Mouse (Mus musculus): Measurements from ENCODE around the gene St3gal6. TPM values are rescaled to one million over a fixed set of nuclear protein-coding genes. Genes with fewer than 3 reads are reported as not detected.

The St3gal6 gene
- polyA plus RNA-seq, 1 experiment from 2014 or later: 19.6 TPM

DNA sequence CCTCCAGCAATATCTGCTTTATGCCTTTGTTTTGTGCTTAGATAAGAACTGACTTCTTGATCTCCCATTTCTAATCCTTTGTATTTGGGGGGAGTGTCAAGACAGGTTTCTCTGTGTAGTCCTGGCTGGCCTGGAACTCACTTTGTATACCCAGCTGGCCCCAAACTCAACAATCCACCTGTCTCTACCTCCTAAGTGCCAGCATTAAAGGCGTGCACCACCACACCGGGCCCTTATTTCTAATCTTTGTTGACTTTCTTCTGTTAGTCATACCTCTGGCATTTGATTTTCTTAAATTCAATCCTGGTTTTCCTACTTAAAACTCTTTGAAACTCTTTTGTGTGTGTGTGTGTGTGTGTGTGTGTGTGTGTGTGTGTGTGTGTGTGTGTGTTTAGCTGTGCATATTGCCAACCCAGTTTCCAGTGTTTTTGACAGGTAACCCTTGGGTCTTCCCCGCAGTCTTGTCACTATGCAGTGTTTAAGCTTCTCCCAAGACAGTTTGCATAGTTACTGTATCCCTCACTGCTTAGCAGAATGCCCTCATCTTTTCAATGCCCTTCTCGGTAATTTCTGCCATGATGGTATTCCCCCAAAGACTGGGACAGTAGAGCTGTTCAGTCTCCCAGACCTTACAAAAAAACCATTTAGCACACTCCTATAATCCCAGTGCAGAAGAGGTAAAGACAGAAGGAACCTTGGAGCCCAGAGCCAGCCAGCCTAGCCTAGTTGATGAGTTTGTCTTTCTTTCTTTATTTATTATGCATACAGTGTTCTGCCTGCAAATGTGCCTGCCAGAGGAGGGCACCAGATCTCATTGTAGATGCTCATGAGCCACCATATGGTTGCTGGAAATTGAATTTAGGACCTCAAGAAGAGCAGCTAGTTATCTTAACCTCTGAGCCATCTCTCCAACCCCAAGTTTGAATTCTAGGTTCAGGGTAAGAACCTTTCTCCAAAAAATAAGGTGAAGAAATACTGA lies 77.5 kb downstream of the St3gal6 start:
- H3K27ac ChIP-seq (ENCODE audit: low read length): no peak overlapping the region
- no peak for ATAC-seq (replicated peaks; ENCODE audit: extremely low read depth, insufficient read depth, low FRiP score)
- 87% methylated on average over 4 of the region's 4 CpGs for WGBS

GRCm38 (mm10) chr16:58444735-58445134 lies 79.3 kb downstream of the St3gal6 start:
- Histone ChIP-seq H3K4me3 (ENCODE audit: low read length) (no peak overlapping the region), H3K4me2 (ENCODE audit: low read depth, low read length) (no peak overlapping the region), H3K4me1 (ENCODE audit: control insufficient read depth, insufficient read depth, low read length) (no peaks in the 10 kb centered on the region), H3K27me3 (ENCODE audit: control insufficient read depth, insufficient read depth, low read length) (no peaks in the 10 kb centered on the region), H3K36me3 (ENCODE audit: control insufficient read depth, insufficient read depth) (peaks cover 2% of the 10 kb centered on the region; the same call in 1 of the 2 replicates), H3K9ac (ENCODE audit: low read length) (no peak overlapping the region), H3K27ac (ENCODE audit: low read length) (no peak overlapping the region), H3K9me3 (replicated peaks; ENCODE audit: control insufficient read depth, low read length) (no peaks in the 10 kb centered on the region)
- WGBS: 59% methylated on average over 6 of the region's 6 CpGs
- no peak for ATAC-seq (replicated peaks; ENCODE audit: extremely low read depth, insufficient read depth, low FRiP score)

More for the DNA sequence above, 77.5 kb downstream of the St3gal6 start:
- H3K9ac ChIP-seq (ENCODE audit: low read length): no peak overlapping the region
- H3K27me3 ChIP-seq (ENCODE audit: control insufficient read depth, insufficient read depth, low read length): no peaks in the 10 kb centered on the region
- H3K36me3 ChIP-seq (ENCODE audit: control insufficient read depth, insufficient read depth): peaks cover 14% of the 10 kb centered on the region
- H3K9me3 ChIP-seq (replicated peaks; ENCODE audit: control insufficient read depth, low read length): no peaks in the 10 kb centered on the region
- no peaks in the 10 kb centered on the region for H3K4me1 ChIP-seq (ENCODE audit: control insufficient read depth, insufficient read depth, low read length)
- H3K4me2 ChIP-seq (ENCODE audit: low read depth, low read length): no peak overlapping the region
- no peak overlapping the region for H3K4me3 ChIP-seq (ENCODE audit: low read length)

DNA sequence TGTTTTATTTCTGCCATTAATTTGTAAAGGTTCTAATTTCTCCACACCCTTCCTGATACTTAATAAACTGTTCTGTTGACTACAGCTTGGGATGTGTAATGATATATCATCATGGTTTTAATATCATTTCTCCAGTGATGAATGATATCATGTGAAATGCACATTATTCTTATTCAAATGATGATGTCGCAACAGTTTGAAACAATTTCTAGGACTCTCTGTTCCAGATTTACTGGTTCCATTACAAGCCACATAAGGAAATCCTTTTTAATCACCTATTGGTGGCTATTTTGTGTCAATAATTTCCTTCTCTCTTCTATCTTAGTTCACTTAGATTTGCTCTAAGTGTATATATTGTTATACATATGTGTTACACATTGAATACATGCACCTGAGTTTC lies 91.7 kb downstream of the St3gal6 start:
- Histone ChIP-seq H3K4me1 (ENCODE audit: control insufficient read depth, insufficient read depth, low read length) (peaks cover 10% of the 10 kb centered on the region), H3K4me2 (ENCODE audit: low read depth, low read length) (no peak overlapping the region), H3K9ac (ENCODE audit: low read length) (no peak overlapping the region), H3K27me3 (ENCODE audit: control insufficient read depth, insufficient read depth, low read length) (no peaks in the 10 kb centered on the region), H3K27ac (ENCODE audit: low read length) (no peak overlapping the region), H3K9me3 (replicated peaks; ENCODE audit: control insufficient read depth, low read length) (no peaks in the 10 kb centered on the region), H3K36me3 (ENCODE audit: control insufficient read depth, insufficient read depth) (peaks cover 22% of the 10 kb centered on the region; the same call in 1 of the 2 replicates), H3K4me3 (ENCODE audit: low read length) (no peak overlapping the region)
- 98% methylated on average over 1 of the region's 1 CpGs for WGBS
- ATAC-seq (replicated peaks; ENCODE audit: extremely low read depth, insufficient read depth, low FRiP score): no peak

GRCm38 (mm10) chr16:58430246-58430645 lies 93.8 kb downstream of the St3gal6 start:
- no peaks in the 10 kb centered on the region for H3K27me3 ChIP-seq (ENCODE audit: control insufficient read depth, insufficient read depth, low read length)
- 83% methylated on average over 7 of the region's 7 CpGs for WGBS
- no peak overlapping the region for H3K4me2 ChIP-seq (ENCODE audit: low read depth, low read length)
- no peak overlapping the region for H3K27ac ChIP-seq (ENCODE audit: low read length)
- peaks cover 13% of the 10 kb centered on the region; the same call in 1 of the 2 replicates for H3K36me3 ChIP-seq (ENCODE audit: control insufficient read depth, insufficient read depth)
- ATAC-seq (replicated peaks; ENCODE audit: extremely low read depth, insufficient read depth, low FRiP score): no peak
- peaks cover 10% of the 10 kb centered on the region for H3K4me1 ChIP-seq (ENCODE audit: control insufficient read depth, insufficient read depth, low read length)
- H3K9ac ChIP-seq (ENCODE audit: low read length): no peak overlapping the region
- H3K4me3 ChIP-seq (ENCODE audit: low read length): no peak overlapping the region
- no peaks in the 10 kb centered on the region for H3K9me3 ChIP-seq (replicated peaks; ENCODE audit: control insufficient read depth, low read length)

GRCm38 (mm10) chr16:58421696-58422354 lies 102.2 kb downstream of the St3gal6 start:
- H3K4me1 ChIP-seq (ENCODE audit: control insufficient read depth, insufficient read depth, low read length): peaks cover 32% of the 10 kb centered on the region
- H3K9me3 ChIP-seq (replicated peaks; ENCODE audit: control insufficient read depth, low read length): no peaks in the 10 kb centered on the region
- H3K27ac ChIP-seq (ENCODE audit: low read length): peak overlapping the region; percentile 51
- peak; percentile 87 for ATAC-seq (replicated peaks; ENCODE audit: extremely low read depth, insufficient read depth, low FRiP score)
- 21% methylated on average over 11 of the region's 11 CpGs for WGBS
- no peak overlapping the region for H3K9ac ChIP-seq (ENCODE audit: low read length)
- no peaks in the 10 kb centered on the region for H3K36me3 ChIP-seq (ENCODE audit: control insufficient read depth, insufficient read depth)
- no peaks in the 10 kb centered on the region for H3K27me3 ChIP-seq (ENCODE audit: control insufficient read depth, insufficient read depth, low read length)
- no peak overlapping the region for H3K4me3 ChIP-seq (ENCODE audit: low read length)
- peak overlapping the region; percentile 4; the same call in 1 of the 2 replicates for H3K4me2 ChIP-seq (ENCODE audit: low read depth, low read length)

Other genes with a start within 250 kb of the St3gal6 start
- 7.5 and 8.6 TPM in 2 replicates for gene Dcbld2, start 115.8 kb downstream of the St3gal6 start, polyA plus RNA-seq (2015; fragmentation: Nextera tagmentation; extraction: Ambion mirVana)
- gene Gm813, start 92.7 kb upstream of the St3gal6 start, polyA plus RNA-seq (2015; fragmentation: Nextera tagmentation; extraction: Ambion mirVana): not detected in 2 replicates
- not detected in 2 replicates for gene E330017A01Rik, start 114.5 kb upstream of the St3gal6 start, polyA plus RNA-seq (2015; fragmentation: Nextera tagmentation; extraction: Ambion mirVana)
- gene Cpox, start 146.0 kb upstream of the St3gal6 start, polyA plus RNA-seq (2015; fragmentation: Nextera tagmentation; extraction: Ambion mirVana): 33.3 and 37.1 TPM in 2 replicates
- gene Gpr15, start 194.8 kb upstream of the St3gal6 start, polyA plus RNA-seq (2015; fragmentation: Nextera tagmentation; extraction: Ambion mirVana): 0.24 and 1.00 TPM in 2 replicates
- 101 and 112 TPM in 2 replicates for gene Cldnd1, start 203.7 kb upstream of the St3gal6 start, polyA plus RNA-seq (2015; fragmentation: Nextera tagmentation; extraction: Ambion mirVana)
- not detected in 2 replicates for gene Olfr172, start 238.9 kb upstream of the St3gal6 start, polyA plus RNA-seq (2015; fragmentation: Nextera tagmentation; extraction: Ambion mirVana)